ENCODE assay signal across 11 mouse cellular contexts in genomic region chr13:94388566-94388965, GRCm38 (mm10).
"Had no signal": no experiment of that assay in that cellular context is flagged by ENCODE, and none has a peak within 500 bp of the region (broad histone marks: within the 10 kb centered on the region; RNA-seq: fewer than 3 reads in every experiment).

No protein-coding gene starts in this region.

- H3K9ac ChIP-seq: limb, embryonic 12.5 days; liver, embryonic 13.5 days; liver, postnatal 0 days; lung, embryonic 15.5 days; midbrain, embryonic 15.5 days; neural tube, embryonic 12.5 days had no signal

- DNase-seq: kidney, postnatal 25 days; layer of hippocampus, postnatal 36 days; liver; liver, embryonic 13.5 days; liver, postnatal 0 days; thymus, postnatal 4 days had no signal

- H3K9me3 ChIP-seq: limb, embryonic 12.5 days; liver, embryonic 13.5 days; lung, embryonic 15.5 days; midbrain, embryonic 15.5 days; neural tube, embryonic 12.5 days had no signal

- H3K36me3 ChIP-seq: lung, embryonic 15.5 days; midbrain, embryonic 15.5 days had no signal

- H3K4me3 ChIP-seq: limb, embryonic 12.5 days; liver, embryonic 13.5 days; lung, embryonic 15.5 days; midbrain, embryonic 15.5 days; neural tube, embryonic 12.5 days had no signal

- H3K27me3 ChIP-seq: limb, embryonic 12.5 days; liver, embryonic 13.5 days; lung, embryonic 15.5 days; midbrain, embryonic 15.5 days; neural tube, embryonic 12.5 days had no signal

- H3K4me2 ChIP-seq: limb, embryonic 12.5 days; liver, embryonic 13.5 days; lung, embryonic 15.5 days; midbrain, embryonic 15.5 days; neural tube, embryonic 12.5 days had no signal

- ATAC-seq: liver, postnatal 0 days; midbrain, embryonic 15.5 days had no signal

- H3K4me1 ChIP-seq: midbrain, embryonic 15.5 days had no signal

- H3K27ac ChIP-seq: limb, embryonic 12.5 days; liver, embryonic 13.5 days; lung, embryonic 15.5 days; midbrain, embryonic 15.5 days; neural tube, embryonic 12.5 days; stomach, postnatal 0 days had no signal
